Mouse (Mus musculus) kidney, adult 11 months (tissue): ENCODE data around the gene Tlr5.

Experiments used
- DNase-seq: peaks from one replicate; pipeline ENCODE4 v3.0.0; 2022

Gene Tlr5

GRCm38 (mm10) chr1:182991002-182991778 lies 36.6 kb downstream of the Tlr5 start:
- DNase-seq, result peak; percentile 39
